ENCODE assay signal across 19 mouse cellular contexts in genomic region chr9:100987006-100987405, GRCm38 (mm10). TPM values are rescaled to one million over a fixed set of nuclear protein-coding genes. Genes with fewer than 3 reads are reported as not detected.
DNase-seq lines count a peak whose midpoint lies in the region; ATAC-seq and TF ChIP-seq lines count a peak whose summit lies in the region.
"Had no signal": no experiment of that assay in that cellular context is flagged by ENCODE, and none has a peak within 500 bp of the region (broad histone marks: within the 10 kb centered on the region; RNA-seq: fewer than 3 reads in every experiment).

No protein-coding gene starts in this region.

- H3K4me2 ChIP-seq in heart, embryonic 11.5 days: no peak overlapping the region

- no peak for TF ChIP-seq EP300 in heart, adult 2 months (IDR thresholded peaks at IDR 0.05; ENCODE audit: insufficient read depth, low read depth, low read length)

- TF ChIP-seq CTCF in heart, adult 2 months (IDR thresholded peaks at IDR 0.05): no peak

- H3K4me3 ChIP-seq in heart, embryonic 11.5 days (ENCODE audit: low read depth, low read length): no peak overlapping the region
- no peak overlapping the region for H3K4me3 ChIP-seq in heart, embryonic 10.5 days
- H3K4me3 ChIP-seq in heart, adult 2 months: no peak overlapping the region

- DNase-seq in heart, adult 11 months: peak; percentile 79
- DNase-seq in heart, embryonic 10.5 days (ENCODE audit: low spot score): peak; percentile 53
- no peak for DNase-seq in heart, adult 2 months
- DNase-seq: adrenal gland, adult 2 months; adrenal gland, adult 8-10 months; adrenal gland, postnatal 10 days; adrenal gland, postnatal 14 days; adrenal gland, postnatal 25 days; adrenal gland, postnatal 36 days; B cell, adult 2 months; cerebellum, adult 11 months; cerebellum, adult 11-12 months; cerebellum, adult 18-20 months had no signal

- no peaks in the 10 kb centered on the region for H3K79me2 ChIP-seq in heart, adult 2 months (replicated peaks; ENCODE audit: control insufficient read depth, insufficient read depth, low read length)

- H3K36me3 ChIP-seq in heart, embryonic 11.5 days (ENCODE audit: control insufficient read depth, insufficient read depth, low read length): peaks cover 2% of the 10 kb centered on the region
- H3K36me3 ChIP-seq in heart, embryonic 10.5 days: peaks cover 46% of the 10 kb centered on the region
- no peaks in the 10 kb centered on the region for H3K36me3 ChIP-seq in heart, adult 2 months (ENCODE audit: control insufficient read depth, insufficient read depth, low read length)

- no peak overlapping the region for H3K27ac ChIP-seq in heart, embryonic 11.5 days (ENCODE audit: low read depth, low read length)
- no peak overlapping the region for H3K27ac ChIP-seq in heart, embryonic 10.5 days
- H3K27ac ChIP-seq in heart, adult 2 months: no peak overlapping the region

- no peak for TF ChIP-seq POLR2A in heart, adult 2 months (IDR thresholded peaks at IDR 0.05; ENCODE audit: insufficient read depth, low read depth, low read length)

- no peak for ATAC-seq in heart, embryonic 11.5 days (replicated peaks; ENCODE audit: insufficient number of reproducible peaks, low FRiP score, low TSS enrichment)
- ATAC-seq: activated CD4-positive, CD25-positive, alpha-beta regulatory T cell, adult 4 months; CD4-positive, CD25-positive, alpha-beta regulatory T cell, adult 4 months; Patski had no signal

- no peak overlapping the region for H3K9ac ChIP-seq in heart, embryonic 11.5 days (ENCODE audit: low read depth, low read length)
- no peak overlapping the region for H3K9ac ChIP-seq in heart, adult 2 months (ENCODE audit: low read depth, low read length)

- intact Hi-C loops in heart, adult 2 months (cut with DNase I): no loop called here

- WGBS in heart, embryonic 11.5 days (ENCODE audit: insufficient replicate concordance): 88% methylated on average over 5 of the region's 5 CpGs
- 90% methylated on average over 5 of the region's 5 CpGs for WGBS in heart, embryonic 10.5 days
- WGBS in heart, adult 2 months: 91% methylated on average over 5 of the region's 5 CpGs

- no peaks in the 10 kb centered on the region for H3K9me3 ChIP-seq in heart, embryonic 11.5 days (replicated peaks; ENCODE audit: control insufficient read depth, low read length)
- H3K9me3 ChIP-seq in heart, embryonic 10.5 days: no peaks in the 10 kb centered on the region
- H3K9me3 ChIP-seq: G1E had no signal

- no peaks in the 10 kb centered on the region for H3K27me3 ChIP-seq in heart, embryonic 11.5 days (ENCODE audit: control insufficient read depth, insufficient read depth, low read length)
- H3K27me3 ChIP-seq in heart, embryonic 10.5 days (ENCODE audit: insufficient read depth, poor library complexity, severe bottlenecking): no peaks in the 10 kb centered on the region
- H3K27me3 ChIP-seq in heart, adult 2 months (ENCODE audit: control insufficient read depth, insufficient read depth, low read length): no peaks in the 10 kb centered on the region
- H3K27me3 ChIP-seq: CH12.LX, Patski had no signal

- no peaks in the 10 kb centered on the region for H3K4me1 ChIP-seq in heart, embryonic 11.5 days (ENCODE audit: control insufficient read depth, insufficient read depth, low read length)
- no peaks in the 10 kb centered on the region for H3K4me1 ChIP-seq in heart, embryonic 10.5 days
- H3K4me1 ChIP-seq in heart, adult 2 months (ENCODE audit: control insufficient read depth, insufficient read depth, low read length): no peaks in the 10 kb centered on the region; the same call in 1 of the 2 replicates

RNA-seq across cellular contexts. Expression of gene Pccb, which starts 47.7 kb away (rescaled TPM):
- 17.8 and 20.3 TPM in 2 replicates for polyA plus RNA-seq in heart, embryonic 11.5 days (2014; fragmentation: Nextera tagmentation; extraction: Ambion mirVana)
- 15.7 and 19.0 TPM in 2 replicates for polyA plus RNA-seq in heart, embryonic 10.5 days (2016; fragmentation: Nextera tagmentation; extraction: Ambion mirVana)
- total RNA-seq in heart, adult 2 months (2021): 100 to 1,000 TPM in 1 of 2 experiments, 10 to 100 TPM in 1; 87.3 to 109 TPM
- polyA plus RNA-seq in heart, adult 2 months (2012; rRNA removed): 117 and 163 TPM in 2 replicates

Comparison
In these comparisons a context has a peak if more than half of its experiments do, and no peak if none do; other contexts are left out.
1. DNase-seq: peak in heart, adult 11 months (single experiment) and heart, embryonic 10.5 days (single experiment); none in heart, adult 2 months (0 of 2).